Mouse (Mus musculus): Measurements from ENCODE around the gene Ksr1.

DNA sequence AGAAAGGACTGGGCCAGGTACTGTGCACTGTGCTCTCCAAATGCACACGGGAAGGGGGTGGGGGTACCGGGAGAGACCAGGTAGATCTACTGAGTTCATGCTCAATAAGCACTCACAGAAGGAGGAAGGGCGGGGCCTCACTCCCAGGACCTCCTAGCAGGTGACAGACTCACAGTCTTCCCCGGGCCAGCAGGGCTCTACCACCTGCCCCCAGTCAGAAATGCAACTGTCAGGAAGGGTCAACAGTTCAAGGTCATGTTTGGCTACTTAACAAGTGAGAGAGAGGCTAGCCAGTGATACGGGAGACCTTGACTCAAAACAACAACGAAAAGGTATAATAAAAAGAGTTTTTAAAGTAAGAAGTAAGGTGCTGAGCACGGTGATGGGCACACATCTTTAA is 18.0 kb downstream of the Ksr1 start:
- TF ChIP-seq CTCF (IDR thresholded peaks at IDR 0.05; ENCODE audit: low read depth), result no peak
- TF ChIP-seq EP300 (IDR thresholded peaks at IDR 0.05; ENCODE audit: low read depth), result no peak

Measured in liver, postnatal 0 days (tissue).